Mouse (Mus musculus): Measurements from ENCODE around the gene Itih5. TPM values are rescaled to one million over a fixed set of nuclear protein-coding genes. Genes with fewer than 3 reads are reported as not detected.

Gene Itih5
- polyA plus RNA-seq, 1 experiment from 2014 or later, result 8.6 TPM

- ATAC-seq (ENCODE audit: low FRiP score, low read depth), result no peak
These were observed 89.6 kb downstream of the Itih5 start for GRCm38 (mm10) chr2:10242970-10243369.

GRCm38 (mm10) chr2:10250441-10250840 is 97.1 kb downstream of the Itih5 start:
- Histone ChIP-seq H3K27ac (replicated peaks) (no peak overlapping the region), H3K4me1 (no peaks in the 10 kb centered on the region)
- WGBS, result 81% methylated on average over 9 of the region's 9 CpGs

More at GRCm38 (mm10) chr2:10242970-10243369, 89.6 kb downstream of the Itih5 start:
- Histone ChIP-seq H3K9me3 (no peaks in the 10 kb centered on the region), H3K4me1 (no peaks in the 10 kb centered on the region), H3K4me3 (no peak overlapping the region), H3K36me3 (no peaks in the 10 kb centered on the region), H3K4me2 (replicated peaks) (no peak overlapping the region), H3K9ac (replicated peaks) (no peak overlapping the region), H3K27me3 (no peaks in the 10 kb centered on the region), H3K27ac (replicated peaks) (no peak overlapping the region)
- WGBS, result 3% methylated on average over 9 of the region's 9 CpGs

GRCm38 (mm10) chr2:10250926-10251325 is 97.6 kb downstream of the Itih5 start:
- H3K27ac ChIP-seq (replicated peaks), result no peak overlapping the region
- WGBS, result 70% methylated on average over 4 of the region's 4 CpGs

More at GRCm38 (mm10) chr2:10250441-10250840, 97.1 kb downstream of the Itih5 start:
- Histone ChIP-seq H3K4me3 (no peak overlapping the region), H3K4me2 (replicated peaks) (no peak overlapping the region), H3K36me3 (no peaks in the 10 kb centered on the region), H3K9ac (replicated peaks) (no peak overlapping the region), H3K27me3 (no peaks in the 10 kb centered on the region), H3K9me3 (no peaks in the 10 kb centered on the region)
- ATAC-seq (ENCODE audit: low FRiP score, low read depth), result no peak

GRCm38 (mm10) chr2:10251466-10251865 is 98.1 kb downstream of the Itih5 start:
- 93% methylated on average over 9 of the region's 9 CpGs for WGBS
- ATAC-seq (ENCODE audit: low FRiP score, low read depth), result no peak
- H3K9me3 ChIP-seq, result no peaks in the 10 kb centered on the region
- no peak overlapping the region for H3K4me2 ChIP-seq (replicated peaks)
- no peaks in the 10 kb centered on the region for H3K27me3 ChIP-seq
- H3K4me3 ChIP-seq, result no peak overlapping the region
- no peak overlapping the region for H3K27ac ChIP-seq (replicated peaks)
- H3K4me1 ChIP-seq, result no peaks in the 10 kb centered on the region
- H3K36me3 ChIP-seq, result no peaks in the 10 kb centered on the region
- H3K9ac ChIP-seq (replicated peaks), result no peak overlapping the region

More at GRCm38 (mm10) chr2:10250926-10251325, 97.6 kb downstream of the Itih5 start:
- no peak overlapping the region for H3K4me3 ChIP-seq
- H3K36me3 ChIP-seq, result no peaks in the 10 kb centered on the region
- no peaks in the 10 kb centered on the region for H3K27me3 ChIP-seq
- H3K4me1 ChIP-seq, result no peaks in the 10 kb centered on the region
- no peak overlapping the region for H3K4me2 ChIP-seq (replicated peaks)
- no peak overlapping the region for H3K9ac ChIP-seq (replicated peaks)
- no peak for ATAC-seq (ENCODE audit: low FRiP score, low read depth)
- H3K9me3 ChIP-seq, result no peaks in the 10 kb centered on the region

- H3K4me1 ChIP-seq, result no peaks in the 10 kb centered on the region
- H3K4me2 ChIP-seq (replicated peaks), result no peak overlapping the region
- H3K9me3 ChIP-seq, result no peaks in the 10 kb centered on the region
- 90% methylated on average over 2 of the region's 2 CpGs for WGBS
- no peak overlapping the region for H3K27ac ChIP-seq (replicated peaks)
- H3K4me3 ChIP-seq, result no peak overlapping the region
- H3K27me3 ChIP-seq, result no peaks in the 10 kb centered on the region
- no peaks in the 10 kb centered on the region for H3K36me3 ChIP-seq
- no peak for ATAC-seq (ENCODE audit: low FRiP score, low read depth)
- no peak overlapping the region for H3K9ac ChIP-seq (replicated peaks)
These were observed 98.6 kb downstream of the Itih5 start for GRCm38 (mm10) chr2:10252016-10252415.

- H3K4me1 ChIP-seq, result no peaks in the 10 kb centered on the region
- H3K27me3 ChIP-seq, result no peaks in the 10 kb centered on the region
- no peak for ATAC-seq (ENCODE audit: low FRiP score, low read depth)
- H3K9ac ChIP-seq (replicated peaks), result no peak overlapping the region
- 86% methylated on average over 3 of the region's 3 CpGs for WGBS
- no peak overlapping the region for H3K4me3 ChIP-seq
- H3K4me2 ChIP-seq (replicated peaks), result no peak overlapping the region
- no peaks in the 10 kb centered on the region for H3K36me3 ChIP-seq
- no peak overlapping the region for H3K27ac ChIP-seq (replicated peaks)
- no peaks in the 10 kb centered on the region for H3K9me3 ChIP-seq
These were observed 100.0 kb downstream of the Itih5 start for GRCm38 (mm10) chr2:10253351-10253750.

- Histone ChIP-seq H3K27me3 (no peaks in the 10 kb centered on the region), H3K9me3 (no peaks in the 10 kb centered on the region), H3K9ac (replicated peaks) (no peak overlapping the region), H3K4me2 (replicated peaks) (no peak overlapping the region), H3K4me3 (no peak overlapping the region), H3K27ac (replicated peaks) (no peak overlapping the region), H3K36me3 (no peaks in the 10 kb centered on the region), H3K4me1 (no peaks in the 10 kb centered on the region)
- WGBS, result 71% methylated on average over 5 of the region's 5 CpGs
- ATAC-seq (ENCODE audit: low FRiP score, low read depth), result no peak
These were observed 103.6 kb downstream of the Itih5 start for GRCm38 (mm10) chr2:10256949-10257348.

GRCm38 (mm10) chr2:10258312-10258711 is 104.9 kb downstream of the Itih5 start:
- Histone ChIP-seq H3K36me3 (no peaks in the 10 kb centered on the region), H3K4me2 (replicated peaks) (no peak overlapping the region), H3K9ac (replicated peaks) (no peak overlapping the region), H3K9me3 (no peaks in the 10 kb centered on the region), H3K27me3 (peaks cover 4% of the 10 kb centered on the region; the same call in 1 of the 2 replicates), H3K27ac (replicated peaks) (no peak overlapping the region), H3K4me1 (peaks cover 10% of the 10 kb centered on the region), H3K4me3 (no peak overlapping the region)
- 75% methylated on average over 5 of the region's 5 CpGs for WGBS
- no peak for ATAC-seq (ENCODE audit: low FRiP score, low read depth)

- ATAC-seq (ENCODE audit: low FRiP score, low read depth), result no peak
- Histone ChIP-seq H3K4me1 (peaks cover 17% of the 10 kb centered on the region), H3K27ac (replicated peaks) (no peak overlapping the region), H3K4me2 (replicated peaks) (no peak overlapping the region), H3K9ac (replicated peaks) (no peak overlapping the region), H3K36me3 (no peaks in the 10 kb centered on the region), H3K27me3 (peaks cover 4% of the 10 kb centered on the region; the same call in 1 of the 2 replicates), H3K9me3 (no peaks in the 10 kb centered on the region), H3K4me3 (no peak overlapping the region)
- 43% methylated on average over 5 of the region's 5 CpGs for WGBS
These were observed 106.7 kb downstream of the Itih5 start for GRCm38 (mm10) chr2:10260109-10260508.

- Histone ChIP-seq H3K4me1 (peaks cover 17% of the 10 kb centered on the region), H3K27me3 (peaks cover 4% of the 10 kb centered on the region; the same call in 1 of the 2 replicates), H3K9ac (replicated peaks) (no peak overlapping the region), H3K27ac (replicated peaks) (no peak overlapping the region), H3K36me3 (no peaks in the 10 kb centered on the region), H3K4me2 (replicated peaks) (no peak overlapping the region), H3K4me3 (no peak overlapping the region), H3K9me3 (no peaks in the 10 kb centered on the region)
- WGBS, result 76% methylated on average over 5 of the region's 5 CpGs
- no peak for ATAC-seq (ENCODE audit: low FRiP score, low read depth)
These were observed 108.0 kb downstream of the Itih5 start for GRCm38 (mm10) chr2:10261337-10261736.

- no peak overlapping the region for H3K27ac ChIP-seq (replicated peaks)
- H3K4me1 ChIP-seq, result peaks cover 17% of the 10 kb centered on the region
- no peak overlapping the region for H3K4me2 ChIP-seq (replicated peaks)
- peaks cover 4% of the 10 kb centered on the region; the same call in 1 of the 2 replicates for H3K27me3 ChIP-seq
- 22% methylated on average over 5 of the region's 5 CpGs for WGBS
- no peak overlapping the region for H3K4me3 ChIP-seq
- no peak overlapping the region for H3K9ac ChIP-seq (replicated peaks)
- no peak for ATAC-seq (ENCODE audit: low FRiP score, low read depth)
- no peaks in the 10 kb centered on the region for H3K36me3 ChIP-seq
- H3K9me3 ChIP-seq, result no peaks in the 10 kb centered on the region
These were observed 109.4 kb downstream of the Itih5 start for GRCm38 (mm10) chr2:10262722-10263121.

GRCm38 (mm10) chr2:10263909-10264489 is 110.6 kb downstream of the Itih5 start:
- no peak overlapping the region for H3K9ac ChIP-seq (replicated peaks)
- no peaks in the 10 kb centered on the region for H3K36me3 ChIP-seq
- H3K27ac ChIP-seq (replicated peaks), result no peak overlapping the region
- 57% methylated on average over 7 of the region's 7 CpGs for WGBS
- peaks cover 4% of the 10 kb centered on the region; the same call in 1 of the 2 replicates for H3K27me3 ChIP-seq
- no peak for ATAC-seq (ENCODE audit: low FRiP score, low read depth)
- peaks cover 17% of the 10 kb centered on the region for H3K4me1 ChIP-seq
- no peaks in the 10 kb centered on the region for H3K9me3 ChIP-seq
- no peak overlapping the region for H3K4me2 ChIP-seq (replicated peaks)
- no peak overlapping the region for H3K4me3 ChIP-seq

- WGBS, result 80% methylated on average over 5 of the region's 5 CpGs
- Histone ChIP-seq H3K9me3 (no peaks in the 10 kb centered on the region), H3K27me3 (peaks cover 4% of the 10 kb centered on the region; the same call in 1 of the 2 replicates), H3K27ac (replicated peaks) (no peak overlapping the region), H3K4me1 (peaks cover 17% of the 10 kb centered on the region), H3K36me3 (no peaks in the 10 kb centered on the region), H3K4me2 (replicated peaks) (no peak overlapping the region), H3K9ac (replicated peaks) (no peak overlapping the region), H3K4me3 (no peak overlapping the region)
- ATAC-seq (ENCODE audit: low FRiP score, low read depth), result no peak
These were observed 112.5 kb downstream of the Itih5 start for GRCm38 (mm10) chr2:10265881-10266280.

Measured in midbrain, embryonic 12.5 days (tissue).